Mouse (Mus musculus) bone marrow, adult 2 months (tissue): ENCODE results near the gene Aldh4a1.

ENCODE experiments used
- CTCF ChIP-seq: fragments of 200-500 bp; IDR thresholded peaks from 2 replicates; pipeline ENCODE4 v1.5.1; 2011; ENCODE audit warnings: low read length, control low read depth; ENCODE audit not compliant: control insufficient read depth, insufficient read depth
- POLR2A ChIP-seq: fragments of 200-500 bp; IDR thresholded peaks from 2 replicates; pipeline ENCODE4 v1.6.1; 2011; ENCODE audit warnings: low read depth, mild to moderate bottlenecking, control low read depth, low read length, borderline replicate concordance; ENCODE audit not compliant: control insufficient read depth

- no peak for TF ChIP-seq CTCF
- no peak for TF ChIP-seq POLR2A
These were observed 2.0 kb downstream of the Aldh4a1 start for GRCm38 (mm10) chr4:139624706-139625105.
